Mouse (Mus musculus): ENCODE data around the gene Glis3.

DNA sequence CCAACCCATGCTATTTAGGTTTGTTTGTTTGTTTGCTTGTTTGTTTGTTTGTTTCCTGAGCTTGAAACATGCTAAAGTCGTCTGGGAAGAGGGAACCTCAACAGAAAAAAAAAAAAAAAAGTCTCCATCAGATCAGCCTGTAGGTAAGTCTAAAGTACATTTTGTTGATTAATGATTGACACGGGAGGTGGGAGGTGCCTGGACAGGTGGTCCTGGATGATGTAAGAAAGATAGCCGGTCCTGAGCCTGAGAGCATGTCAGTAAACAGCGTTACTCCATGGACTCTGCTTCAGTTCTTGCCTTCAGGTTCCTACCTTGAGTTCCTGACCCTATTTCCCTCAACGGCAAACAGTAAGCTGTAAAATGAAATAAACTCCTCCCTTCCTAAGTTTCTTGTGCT is 444.3 kb downstream of the Glis3 start:
- TF ChIP-seq CTCF (IDR thresholded peaks at IDR 0.05; ENCODE audit: low read depth) = no peak
- TF ChIP-seq EP300 (optimal IDR thresholded peaks at IDR 0.05) = no peak

Measured in stomach, postnatal 0 days (tissue).